Mouse (Mus musculus): ENCODE measurements at regions not wholly inside any gene's neighbourhood (a gene's known extent, or its start where the extent isn't known, plus 50 kb on each side); places are given as distances from the start of the nearest gene placed in this dataset.

DNA sequence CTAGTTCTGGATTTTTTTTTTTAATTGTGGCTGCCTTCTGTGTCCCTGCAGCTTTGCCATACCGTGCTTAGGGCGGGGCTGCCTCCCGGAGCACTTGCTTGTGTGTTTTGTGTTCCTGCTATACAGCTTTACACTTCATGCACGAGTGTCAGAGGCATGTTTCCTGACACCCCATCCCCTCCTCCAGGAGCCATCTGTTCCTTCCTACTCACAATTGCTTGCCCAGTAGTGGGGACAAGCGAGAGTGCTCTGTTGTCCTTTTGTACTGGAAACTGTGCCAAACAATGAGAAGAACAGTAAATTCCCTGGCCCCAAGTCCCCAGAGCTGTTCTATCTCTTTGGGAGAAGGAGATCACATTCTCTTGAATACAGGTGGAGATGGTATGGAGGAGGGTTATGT, 53.5 kb downstream of the Csf2 start:
- no peak for DNase-seq

GRCm38 (mm10) chr11:54194733-54195132, 54.7 kb downstream of the Csf2 start:
- DNase-seq = no peak

DNA sequence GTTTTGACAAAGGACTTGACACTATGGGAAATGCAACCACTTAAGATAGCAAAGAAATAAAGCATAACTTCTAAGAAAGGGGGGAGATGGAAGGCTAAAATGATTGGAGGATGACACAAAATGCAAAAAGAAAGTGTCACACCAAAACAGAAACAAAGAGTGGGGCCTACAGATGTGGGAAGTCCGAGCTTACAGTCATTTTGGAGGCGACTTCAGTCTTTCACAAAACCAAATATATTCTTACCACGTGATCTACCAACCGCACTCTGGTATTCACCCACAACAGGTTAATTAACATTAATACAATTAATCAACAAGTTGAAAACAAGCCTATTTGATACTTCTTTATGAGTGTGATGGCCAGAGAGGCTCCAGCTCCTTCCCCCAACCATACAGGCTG, 57.2 kb downstream of the Csf2 start:
- no peak for DNase-seq

DNA sequence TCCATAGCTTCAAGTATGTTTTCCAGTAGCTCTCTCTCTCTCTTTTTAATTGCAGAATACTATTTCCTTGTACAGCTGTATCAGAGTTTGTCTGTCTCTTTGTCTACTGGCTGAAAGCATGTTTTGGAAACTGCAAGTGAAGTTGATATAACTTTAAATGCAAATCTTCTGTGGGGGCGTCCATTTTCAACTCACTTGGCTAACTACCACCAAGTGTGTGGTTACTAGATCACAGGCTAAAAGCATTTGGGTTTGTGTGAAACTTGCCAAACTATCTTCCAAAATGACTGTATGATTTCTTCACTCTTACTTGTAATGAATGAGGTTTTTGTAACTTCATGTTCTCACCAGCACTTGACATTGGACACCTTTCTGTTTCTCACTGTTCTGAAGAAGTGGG, 61.6 kb downstream of the Csf2 start:
- DNase-seq = no peak

GRCm38 (mm10) chr11:54187377-54187776, 62.1 kb downstream of the Csf2 start:
- no peak for DNase-seq

GRCm38 (mm10) chr11:54185710-54186325, 63.6 kb downstream of the Csf2 start:
- DNase-seq = no peak

GRCm38 (mm10) chr11:54181696-54182323, 67.7 kb downstream of the Csf2 start:
- peak; percentile 52 to 61 for DNase-seq

All from kidney, postnatal 36 days (tissue).